Mouse (Mus musculus): ENCODE data around the gene Agpat1.
A peak's percentile ranks its signal among the peaks of the same experiment; 100 is the strongest.

GRCm38 (mm10) chr17:34591994-34592375 is 12.1 kb upstream of the Agpat1 start:
- TF ChIP-seq CTCF (IDR thresholded peaks at IDR 0.05; ENCODE audit: extremely low read depth, insufficient read length, insufficient replicate concordance, low read depth, low read length) (no peak), POLR2A (IDR thresholded peaks at IDR 0.05; ENCODE audit: low read depth, low read length) (peak; percentile 77; the same call in 1 of the 2 replicates)
